Mouse (Mus musculus) erythroblast, embryonic 14.5 days (primary cell): ENCODE results near the gene Armc2. TPM values are rescaled to one million over a fixed set of nuclear protein-coding genes. Genes with fewer than 3 reads are reported as not detected.

Experiments used
- H3K27me3 ChIP-seq: 2 replicates; pipeline ENCODE4 v1.6.1; 2012; ENCODE audit warnings: inconsistent platforms; ENCODE audit not compliant: control insufficient read depth
- H3K36me3 ChIP-seq: 2 replicates; pipeline ENCODE4 v1.6.1; 2012; ENCODE audit warnings: mild to moderate bottlenecking, inconsistent platforms; ENCODE audit not compliant: control insufficient read depth
- H3K4me1 ChIP-seq: 2 replicates; pipeline ENCODE4 v1.6.1; 2012; ENCODE audit warnings: inconsistent platforms; ENCODE audit not compliant: control insufficient read depth
- H3K4me3 ChIP-seq: replicated peaks from 2 replicates; pipeline ENCODE3; 2012; ENCODE audit warnings: moderate library complexity, mild to moderate bottlenecking, inconsistent platforms
- H3K9me3 ChIP-seq: 2 replicates; pipeline ENCODE4 v1.6.1; 2012; ENCODE audit warnings: low read length, inconsistent platforms, mixed read lengths; ENCODE audit not compliant: control insufficient read depth
- GATA1 ChIP-seq: IDR thresholded peaks from 2 replicates; pipeline ENCODE4 v1.6.1; 2012; ENCODE audit warnings: low read length, inconsistent platforms, mixed read lengths
- TAL1 ChIP-seq: IDR thresholded peaks from 3 replicates; pipeline ENCODE4 v1.6.1; 2012; ENCODE audit warnings: low read length, inconsistent platforms, mixed read lengths
- polyA plus RNA-seq: library from polyadenylated mRNA; stranded (reverse); fragments of >175 nt; gene quantifications from 2 replicates; pipeline ENCODE4 v1.2.3, GENCODE M21; 2012

The Armc2 gene
- polyA plus RNA-seq, 1 experiment, result not detected

GRCm38 (mm10) chr10:42002436-42002835 is 15.8 kb downstream of the Armc2 start:
- Histone ChIP-seq H3K4me3 (no peak overlapping the region), H3K27me3 (no peaks in the 10 kb centered on the region), H3K9me3 (no peaks in the 10 kb centered on the region), H3K4me1 (peaks cover 6% of the 10 kb centered on the region), H3K36me3 (no peaks in the 10 kb centered on the region)
- TF ChIP-seq TAL1 (no peak), GATA1 (no peak)

GRCm38 (mm10) chr10:42001260-42001659 is 17.0 kb downstream of the Armc2 start:
- peaks cover 9% of the 10 kb centered on the region for H3K4me1 ChIP-seq
- no peaks in the 10 kb centered on the region for H3K36me3 ChIP-seq
- no peaks in the 10 kb centered on the region for H3K27me3 ChIP-seq
- H3K4me3 ChIP-seq, result no peak overlapping the region
- TF ChIP-seq TAL1, result no peak
- TF ChIP-seq GATA1, result no peak
- H3K9me3 ChIP-seq, result no peaks in the 10 kb centered on the region

GRCm38 (mm10) chr10:41997691-41998178 is 20.5 kb downstream of the Armc2 start:
- peaks cover 10% of the 10 kb centered on the region for H3K4me1 ChIP-seq
- H3K9me3 ChIP-seq, result no peaks in the 10 kb centered on the region
- H3K36me3 ChIP-seq, result no peaks in the 10 kb centered on the region
- no peaks in the 10 kb centered on the region for H3K27me3 ChIP-seq
- no peak for TF ChIP-seq TAL1
- no peak for TF ChIP-seq GATA1
- no peak overlapping the region for H3K4me3 ChIP-seq

DNA sequence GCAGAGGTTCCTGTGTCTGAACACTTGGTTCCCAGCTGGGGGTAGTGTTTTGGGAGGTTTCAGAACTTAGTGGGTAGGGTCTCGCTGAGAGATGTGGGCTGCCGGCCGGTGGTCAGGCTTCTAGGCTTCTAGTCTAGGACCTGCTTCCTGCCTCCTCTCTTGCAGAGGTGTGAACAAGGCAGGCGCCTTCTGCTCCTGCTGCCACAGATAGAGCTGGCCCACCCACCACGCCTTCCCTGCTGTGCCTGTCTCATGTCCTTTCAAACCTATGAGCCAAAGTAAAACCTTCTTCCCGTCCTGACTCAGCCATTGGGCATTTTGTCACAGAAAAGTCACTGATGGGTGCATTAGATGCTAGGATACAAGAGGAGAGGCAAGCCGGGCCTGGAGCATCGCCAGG is 22.1 kb downstream of the Armc2 start:
- H3K36me3 ChIP-seq, result no peaks in the 10 kb centered on the region
- no peak for TF ChIP-seq TAL1
- TF ChIP-seq GATA1, result no peak
- no peak overlapping the region for H3K4me3 ChIP-seq
- H3K27me3 ChIP-seq, result no peaks in the 10 kb centered on the region
- no peaks in the 10 kb centered on the region for H3K9me3 ChIP-seq
- H3K4me1 ChIP-seq, result peaks cover 10% of the 10 kb centered on the region

DNA sequence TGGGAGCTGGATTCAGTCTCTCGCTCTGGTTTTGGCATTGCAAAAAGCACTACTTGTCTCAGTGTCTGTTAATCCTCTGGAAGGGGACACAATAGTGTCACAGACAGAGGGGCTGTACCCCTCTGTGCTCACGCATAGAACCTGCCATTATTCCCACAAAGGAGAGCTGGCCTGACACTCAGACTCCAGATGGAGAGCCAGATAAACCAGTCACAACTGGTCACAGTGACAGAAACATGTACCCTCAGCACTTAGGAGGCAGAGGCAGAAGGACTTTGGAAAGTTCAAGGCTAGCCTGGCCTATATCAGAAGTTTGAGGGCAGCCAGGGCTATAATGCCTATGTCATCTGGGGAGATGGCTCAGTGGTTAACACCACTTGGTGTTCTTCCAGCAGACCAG is 23.2 kb downstream of the Armc2 start:
- Histone ChIP-seq H3K9me3 (no peaks in the 10 kb centered on the region), H3K4me3 (no peak overlapping the region), H3K27me3 (no peaks in the 10 kb centered on the region), H3K36me3 (no peaks in the 10 kb centered on the region), H3K4me1 (peaks cover 10% of the 10 kb centered on the region)
- TF ChIP-seq GATA1 (no peak), TAL1 (no peak)

DNA sequence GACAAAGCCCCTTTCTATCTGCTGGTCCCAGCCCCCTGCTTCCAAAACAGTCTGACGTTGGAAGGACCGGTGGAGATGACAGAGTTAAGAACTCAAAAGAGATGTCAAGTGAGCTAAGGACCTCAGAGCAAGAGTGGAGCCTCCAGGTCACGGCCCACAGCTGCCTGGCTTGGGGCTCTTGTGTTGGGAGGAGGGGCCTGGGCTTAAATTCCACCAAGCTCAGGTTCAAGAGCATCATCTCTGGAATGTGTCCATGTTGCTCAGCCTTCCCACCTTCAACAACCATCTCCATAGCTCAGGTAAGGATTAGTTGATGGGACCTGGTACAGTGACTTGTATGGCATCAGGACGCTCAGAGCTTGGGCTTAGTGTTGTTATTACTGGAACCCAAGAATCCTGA is 23.7 kb downstream of the Armc2 start:
- Histone ChIP-seq H3K27me3 (no peaks in the 10 kb centered on the region), H3K4me1 (peaks cover 10% of the 10 kb centered on the region), H3K4me3 (no peak overlapping the region), H3K9me3 (no peaks in the 10 kb centered on the region), H3K36me3 (no peaks in the 10 kb centered on the region)
- TF ChIP-seq TAL1 (no peak), GATA1 (no peak)

- Histone ChIP-seq H3K36me3 (no peaks in the 10 kb centered on the region), H3K4me3 (no peak overlapping the region), H3K4me1 (peaks cover 2% of the 10 kb centered on the region), H3K9me3 (no peaks in the 10 kb centered on the region), H3K27me3 (no peaks in the 10 kb centered on the region)
- TF ChIP-seq GATA1 (no peak), TAL1 (no peak)
Observed at GRCm38 (mm10) chr10:41992059-41992440, 26.2 kb downstream of the Armc2 start.

DNA sequence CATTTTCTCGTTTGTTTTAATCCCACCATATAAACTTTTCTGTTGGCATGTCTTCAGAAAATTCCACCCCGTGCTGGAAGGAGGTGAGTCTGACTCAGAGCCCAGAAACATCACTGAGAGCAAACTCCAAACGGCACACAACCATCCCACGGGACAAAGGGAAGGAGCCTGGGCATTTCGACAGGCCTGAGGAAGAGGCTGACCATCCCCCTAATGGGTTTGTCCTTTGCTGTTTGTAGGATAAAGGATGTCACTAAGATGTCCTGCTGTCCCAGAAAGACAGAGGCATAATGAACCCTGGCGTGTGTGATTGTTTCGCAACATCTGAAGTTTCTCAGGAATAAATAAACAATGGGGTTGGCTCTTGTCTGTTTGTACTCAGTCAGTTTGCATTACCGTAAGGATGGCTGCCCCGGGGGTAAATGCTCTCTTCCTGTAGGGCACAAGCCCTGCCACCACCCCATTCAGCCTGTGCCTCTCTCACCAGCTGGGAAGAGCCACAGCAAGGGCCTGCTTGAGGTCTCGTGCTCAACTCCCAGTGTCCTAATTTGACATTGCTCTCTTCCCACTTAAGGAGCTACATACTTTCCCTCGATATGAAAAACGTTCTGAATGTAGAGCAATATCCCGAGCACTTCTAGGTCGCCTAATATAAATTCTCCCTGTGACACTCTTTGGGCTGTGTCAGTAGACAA is 26.7 kb downstream of the Armc2 start:
- no peak for TF ChIP-seq GATA1
- TF ChIP-seq TAL1, result no peak
- H3K27me3 ChIP-seq, result no peaks in the 10 kb centered on the region
- H3K36me3 ChIP-seq, result no peaks in the 10 kb centered on the region
- H3K4me1 ChIP-seq, result peaks cover 2% of the 10 kb centered on the region
- no peaks in the 10 kb centered on the region for H3K9me3 ChIP-seq
- no peak overlapping the region for H3K4me3 ChIP-seq

- TF ChIP-seq GATA1 (no peak), TAL1 (no peak)
- Histone ChIP-seq H3K4me3 (no peak overlapping the region), H3K36me3 (no peaks in the 10 kb centered on the region), H3K4me1 (no peaks in the 10 kb centered on the region), H3K9me3 (no peaks in the 10 kb centered on the region), H3K27me3 (no peaks in the 10 kb centered on the region)
Observed at GRCm38 (mm10) chr10:41990896-41991295, 27.3 kb downstream of the Armc2 start.

DNA sequence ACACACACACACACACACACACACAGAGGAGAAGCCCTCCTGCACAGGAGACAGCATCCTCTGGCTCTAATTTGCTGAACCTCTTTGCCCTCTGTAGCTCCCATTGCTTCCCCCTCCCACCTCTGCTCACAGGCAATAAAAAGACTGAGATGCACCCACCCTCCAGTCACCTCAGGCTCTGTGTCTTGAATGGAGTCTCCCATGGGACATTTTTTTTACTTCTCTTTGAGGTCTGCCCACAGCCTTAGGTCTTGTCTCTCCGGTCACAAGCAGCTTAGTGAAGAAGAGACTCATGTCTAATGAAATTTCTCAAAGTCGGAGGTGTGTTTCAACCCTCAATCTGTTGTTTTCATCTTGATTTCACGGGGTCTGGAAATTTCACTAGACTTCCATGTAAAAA is 29.3 kb downstream of the Armc2 start:
- Histone ChIP-seq H3K27me3 (no peaks in the 10 kb centered on the region), H3K36me3 (no peaks in the 10 kb centered on the region), H3K4me3 (no peak overlapping the region), H3K4me1 (no peaks in the 10 kb centered on the region), H3K9me3 (no peaks in the 10 kb centered on the region)
- TF ChIP-seq GATA1 (no peak), TAL1 (no peak)
